Mouse (Mus musculus) layer of hippocampus, postnatal 36 days (tissue): ENCODE measurements around the gene Grap. TPM values are rescaled to one million over a fixed set of nuclear protein-coding genes. Genes with fewer than 3 reads are reported as not detected.

ENCODE experiments used
- DNase-seq, 2 experiments: peaks; one replicate each; pipeline ENCODE4 v3.0.0; 2022
- total RNA-seq, 2 experiments: library from RNA; stranded (reverse); gene quantifications; 2 replicates each; pipeline ENCODE4 v1.2.3; 2021

Gene Grap
- total RNA-seq, 2 experiments from 2014 or later = 4.5 to 6.9 TPM

DNA sequence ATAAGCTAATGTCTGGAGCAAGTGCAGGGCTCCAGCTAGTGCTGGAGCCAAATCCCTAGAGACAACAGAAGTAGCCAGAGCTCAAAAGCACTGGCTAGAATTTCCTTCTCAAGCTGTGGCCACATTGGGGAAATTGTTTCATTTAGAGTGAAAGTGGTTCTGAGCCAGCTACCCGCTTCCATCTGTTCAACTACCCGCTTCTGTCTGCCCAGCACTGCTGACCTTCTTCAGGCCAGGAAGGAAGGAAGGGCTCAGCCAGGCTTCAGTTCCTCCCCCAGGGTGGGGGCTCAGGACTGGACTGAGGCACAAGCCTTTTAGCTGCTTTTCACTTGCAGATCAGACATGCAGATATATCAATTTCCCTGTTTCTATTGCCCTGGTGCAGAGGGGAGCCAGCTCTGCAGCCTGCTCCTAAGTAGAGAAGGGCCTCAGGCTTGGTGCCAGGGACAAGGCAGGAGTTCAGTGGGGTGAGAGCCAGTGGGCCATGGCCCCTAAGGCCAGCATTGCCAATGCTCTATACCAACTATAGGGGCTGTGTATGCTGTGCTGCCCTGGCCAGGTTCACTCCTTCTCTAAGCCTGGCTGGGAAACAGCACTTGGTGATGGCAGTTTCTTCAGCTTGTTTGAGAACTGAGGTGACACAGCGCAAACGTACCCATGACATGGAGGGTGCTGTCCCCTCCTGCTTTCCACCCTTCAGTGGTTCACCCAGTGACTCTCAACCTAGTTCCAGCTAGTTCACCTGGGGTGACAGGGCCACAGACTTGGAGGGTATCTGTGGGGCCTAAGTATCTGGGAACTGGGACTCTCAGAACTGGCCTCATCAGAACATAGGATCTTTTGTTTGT lies 6.2 kb downstream of the Grap start:
- no peak for DNase-seq

DNA sequence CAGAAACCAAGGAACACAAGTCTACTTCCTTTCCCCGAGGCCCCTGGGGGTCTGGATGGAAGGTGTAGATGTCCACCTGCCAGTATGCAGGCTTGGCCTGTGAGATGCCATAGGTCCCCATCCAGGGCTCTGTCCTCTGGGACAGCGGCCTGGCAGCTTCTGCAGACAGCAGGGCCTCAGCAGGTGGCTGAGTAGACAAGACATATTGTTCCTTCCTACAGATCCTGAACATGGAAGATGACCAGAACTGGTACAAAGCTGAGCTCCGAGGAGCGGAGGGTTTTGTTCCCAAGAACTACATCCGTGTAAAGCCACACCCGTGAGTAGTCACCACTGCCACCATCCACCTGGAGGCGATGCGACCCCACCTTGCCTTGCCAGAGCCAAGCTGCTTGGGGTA lies 6.9 kb downstream of the Grap start:
- DNase-seq = no peak

DNA sequence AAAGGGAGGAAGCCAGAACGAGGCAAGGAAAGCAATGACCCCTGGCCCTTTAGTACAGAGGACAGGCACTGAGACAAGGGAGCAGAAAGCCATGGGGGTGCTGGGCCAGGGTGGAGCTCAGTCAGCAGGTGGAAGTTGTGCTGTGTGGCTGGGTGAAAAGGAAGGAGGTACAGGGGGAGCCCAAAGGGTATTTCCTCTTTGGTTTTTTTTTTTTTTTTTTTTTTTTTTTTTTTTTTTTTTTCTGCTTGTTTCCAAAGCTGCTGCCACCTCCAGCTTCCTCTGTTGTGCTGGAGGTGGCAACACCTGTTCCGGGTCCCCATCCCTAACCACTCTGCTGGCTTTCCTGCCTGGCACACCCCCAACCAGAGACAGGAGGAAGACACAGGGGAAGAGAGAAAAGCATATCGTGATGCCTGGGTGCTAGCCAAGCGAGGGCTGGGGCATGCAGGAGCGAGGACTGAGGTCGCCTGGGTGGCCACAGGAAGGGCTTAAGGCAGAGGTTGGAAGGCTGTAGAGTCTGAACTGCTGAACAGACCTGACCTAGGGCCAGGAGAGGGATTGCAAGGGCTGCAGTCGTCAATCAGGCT lies 7.8 kb downstream of the Grap start:
- no peak for DNase-seq

GRCm38 (mm10) chr11:61662189-61662588 lies 9.1 kb downstream of the Grap start:
- DNase-seq = no peak

GRCm38 (mm10) chr11:61665401-61665800 lies 12.3 kb downstream of the Grap start:
- no peak for DNase-seq

GRCm38 (mm10) chr11:61665991-61666799 lies 13.1 kb downstream of the Grap start:
- peak; percentile 29 to 38 for DNase-seq

DNA sequence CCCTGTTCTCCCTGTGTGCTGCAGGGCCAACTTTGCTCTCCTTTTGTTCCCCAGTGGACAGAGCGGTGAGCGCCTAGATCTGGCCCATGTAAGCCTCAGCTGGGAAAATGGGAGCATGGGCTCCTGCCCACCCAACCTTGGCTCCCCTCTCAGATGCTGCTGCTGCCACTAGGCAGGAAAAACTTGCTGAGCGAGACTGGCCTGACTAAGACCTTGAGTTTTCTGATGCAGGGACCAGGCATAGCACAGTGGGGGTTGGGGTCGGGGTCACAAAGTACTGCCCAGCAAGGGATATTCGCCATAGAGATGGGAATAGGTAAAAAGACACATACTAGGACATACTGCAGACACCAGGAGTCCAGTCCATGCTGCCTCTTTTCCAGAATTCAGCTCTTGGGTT lies 14.2 kb downstream of the Grap start:
- no peak for DNase-seq

DNA sequence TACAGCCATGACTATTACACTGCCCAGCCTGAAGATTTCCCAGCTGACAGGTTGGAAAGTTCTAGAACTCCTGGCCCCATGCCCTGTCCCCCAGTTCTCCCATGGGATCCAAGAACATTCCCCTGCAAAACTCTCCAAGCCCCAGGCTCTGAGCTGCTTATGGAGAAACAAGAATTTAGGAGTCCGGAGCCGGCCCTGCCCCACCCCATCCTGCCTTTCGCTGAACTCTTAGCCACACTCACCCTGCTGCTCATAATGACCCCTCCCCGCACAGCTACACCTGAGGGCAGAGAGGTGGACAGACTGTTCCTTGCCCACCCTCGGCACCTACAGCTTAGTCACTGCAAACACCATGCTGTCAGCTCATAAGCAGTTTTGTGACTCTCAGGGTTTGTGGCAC lies 14.7 kb downstream of the Grap start:
- no peak for DNase-seq

- DNase-seq = no peak
These were observed 16.7 kb downstream of the Grap start for GRCm38 (mm10) chr11:61669492-61670490.

- no peak for DNase-seq
These were observed 18.8 kb downstream of the Grap start for GRCm38 (mm10) chr11:61671781-61672383.

- DNase-seq = no peak
These were observed 20.6 kb downstream of the Grap start for GRCm38 (mm10) chr11:61673686-61674085.

DNA sequence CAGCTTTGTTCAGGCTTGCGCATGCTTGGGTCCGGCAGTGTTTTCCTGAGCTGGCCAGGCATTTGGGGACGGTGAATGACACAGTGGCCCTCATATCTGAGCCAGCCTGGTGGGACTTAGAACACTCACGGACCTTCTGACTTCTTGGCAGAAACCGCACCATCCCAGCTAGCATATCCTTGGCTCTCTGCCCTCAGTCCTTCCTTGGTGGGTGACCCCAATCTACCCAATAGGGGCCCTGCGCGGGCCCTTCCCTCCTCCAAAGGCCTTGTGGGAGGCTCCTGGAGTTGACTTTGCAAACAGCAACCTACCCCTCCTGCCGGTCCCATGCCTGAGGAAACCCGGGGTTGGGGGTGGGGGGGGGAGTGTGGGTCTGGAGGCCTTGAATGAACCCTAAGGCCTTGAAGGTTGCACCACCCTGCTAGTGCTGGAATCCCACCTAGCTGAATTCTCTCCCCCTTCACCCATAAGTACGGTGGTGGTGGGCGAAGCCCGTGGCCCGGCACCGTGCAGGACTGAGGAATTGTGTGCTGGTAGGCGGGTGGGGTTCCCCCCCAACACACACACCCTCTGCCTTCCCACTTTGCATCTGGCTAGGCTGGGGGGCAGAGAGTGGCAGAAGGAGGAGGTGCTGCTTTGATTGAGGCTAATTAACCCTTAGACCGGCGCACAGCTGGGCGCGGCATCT lies 21.2 kb downstream of the Grap start:
- no peak for DNase-seq

DNA sequence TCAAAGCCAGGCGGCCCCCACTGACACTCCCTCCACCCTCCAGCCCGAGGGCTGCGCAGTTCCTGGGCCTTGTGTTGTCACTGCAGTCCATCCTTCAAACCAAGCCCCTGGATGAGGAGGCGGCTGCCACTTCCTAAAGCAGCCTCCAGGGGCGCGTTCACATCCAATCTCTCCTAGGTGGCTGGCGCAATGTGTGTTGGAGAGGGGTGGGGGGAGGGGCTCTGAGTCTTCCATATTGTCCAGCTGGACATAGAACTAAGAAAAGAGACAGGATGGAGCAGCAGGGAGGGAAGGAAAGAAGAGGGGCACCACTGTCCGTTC lies 21.7 kb downstream of the Grap start:
- no peak for DNase-seq

DNA sequence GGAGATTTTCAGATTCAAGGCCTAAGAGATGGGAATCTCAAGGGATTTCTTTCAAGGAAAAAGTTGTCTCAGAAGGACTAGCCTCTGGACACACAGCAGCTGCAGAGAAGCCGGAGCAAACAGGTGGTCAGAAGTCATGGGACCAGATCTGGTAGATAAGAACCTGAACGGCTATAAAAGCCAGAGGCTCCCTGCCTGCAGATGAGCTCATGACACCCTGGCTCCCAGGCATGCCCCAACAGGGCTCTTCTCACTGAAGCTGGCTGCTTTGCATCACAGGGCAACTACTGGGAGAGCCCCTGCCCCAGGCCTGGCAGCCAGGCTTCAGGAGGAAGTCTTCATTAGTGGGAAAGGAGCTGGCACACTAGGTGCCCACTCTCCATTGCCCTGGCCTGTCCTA lies 22.3 kb downstream of the Grap start:
- DNase-seq = no peak

- DNase-seq = no peak
These were observed 23.3 kb downstream of the Grap start for GRCm38 (mm10) chr11:61676216-61676854.

GRCm38 (mm10) chr11:61677709-61678108 lies 24.6 kb downstream of the Grap start:
- DNase-seq = no peak

DNA sequence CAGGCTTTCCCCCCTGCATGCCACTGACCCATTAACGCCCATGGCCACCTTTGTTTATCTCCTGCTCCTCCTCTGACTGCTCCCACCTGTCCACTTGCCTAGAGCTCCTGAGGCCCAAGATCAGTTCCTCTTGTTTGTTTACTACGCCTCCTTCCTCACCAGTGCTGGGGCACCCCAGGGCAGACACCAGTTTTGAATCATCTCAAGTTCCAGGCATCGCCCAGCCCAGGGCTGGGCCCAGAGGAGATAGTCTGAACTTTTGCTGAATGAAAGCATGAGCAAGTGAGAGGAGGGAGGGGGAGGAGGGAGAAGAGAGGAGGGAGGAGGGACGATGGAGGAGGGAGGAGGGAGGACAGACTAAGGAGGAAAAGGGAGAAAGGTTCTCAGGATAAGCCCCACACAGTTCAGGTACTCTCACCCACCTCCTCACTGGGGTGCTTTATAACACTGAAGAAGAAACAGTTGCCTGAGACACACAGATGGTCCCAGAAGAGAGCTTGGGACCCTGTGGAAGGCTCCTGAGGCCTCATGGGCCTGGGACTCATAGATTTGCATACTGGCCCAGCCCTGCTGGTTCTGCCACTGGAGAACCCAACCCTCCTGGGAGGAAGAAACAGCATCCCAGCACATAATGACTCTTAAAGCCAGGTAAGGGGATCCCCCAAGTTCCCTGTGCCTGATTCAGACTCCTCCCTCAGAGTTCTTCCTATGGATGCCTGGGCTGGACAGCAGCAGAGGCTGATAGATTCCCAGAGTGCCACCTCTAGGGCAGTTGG lies 26.2 kb downstream of the Grap start:
- DNase-seq = no peak

- DNase-seq = no peak
These were observed 31.1 kb downstream of the Grap start, which contains the start of gene Fam83g for GRCm38 (mm10) chr11:61683907-61684731. Gene Fam83g, plus strand, starts transcription at chr11:61684091.
